Mouse (Mus musculus): ENCODE measurements at regions not wholly inside any gene's neighbourhood (a gene's known extent, or its start where the extent isn't known, plus 50 kb on each side); places are given as distances from the start of the nearest gene placed in this dataset.

GRCm38 (mm10) chr14:54023552-54023951 lies 230.4 kb downstream of the Dad1 start:
- H3K36me3 ChIP-seq (ENCODE audit: control insufficient read depth, insufficient read depth, low read length) = no peaks in the 10 kb centered on the region
- H3K4me1 ChIP-seq (replicated peaks; ENCODE audit: control insufficient read depth, insufficient read depth, low read length) = no peaks in the 10 kb centered on the region
- TF ChIP-seq CTCF (IDR thresholded peaks at IDR 0.05; ENCODE audit: borderline replicate concordance, control insufficient read depth, extremely low read depth, insufficient read depth, low read length, poor library complexity) (no peak), POLR2A (IDR thresholded peaks at IDR 0.05; ENCODE audit: control insufficient read depth, extremely low read depth, insufficient read depth, low read length, poor library complexity) (no peak)
- DNase-seq = no peak
- no peaks in the 10 kb centered on the region for H3K27me3 ChIP-seq (ENCODE audit: control insufficient read depth, insufficient read depth, low read length)
- H3K27ac ChIP-seq (ENCODE audit: control insufficient read depth, insufficient read depth, low read length) = no peak overlapping the region
- no peak overlapping the region for H3K4me3 ChIP-seq (ENCODE audit: control insufficient read depth, insufficient read depth, low read length)
- 93% methylated on average over 4 of the region's 4 CpGs for WGBS

- WGBS = 92% methylated on average over 6 of the region's 6 CpGs
- TF ChIP-seq POLR2A (IDR thresholded peaks at IDR 0.05; ENCODE audit: control insufficient read depth, extremely low read depth, insufficient read depth, low read length, poor library complexity) (no peak), CTCF (IDR thresholded peaks at IDR 0.05; ENCODE audit: borderline replicate concordance, control insufficient read depth, extremely low read depth, insufficient read depth, low read length, poor library complexity) (no peak)
Measured at GRCm38 (mm10) chr14:54021443-54021842, 232.5 kb downstream of the Dad1 start.

GRCm38 (mm10) chr14:54014628-54015027 lies 239.3 kb downstream of the Dad1 start:
- 87% methylated on average over 10 of the region's 10 CpGs for WGBS
- TF ChIP-seq POLR2A (IDR thresholded peaks at IDR 0.05; ENCODE audit: control insufficient read depth, extremely low read depth, insufficient read depth, low read length, poor library complexity) (no peak), CTCF (IDR thresholded peaks at IDR 0.05; ENCODE audit: borderline replicate concordance, control insufficient read depth, extremely low read depth, insufficient read depth, low read length, poor library complexity) (no peak)

More at GRCm38 (mm10) chr14:54021443-54021842, 232.5 kb downstream of the Dad1 start:
- Histone ChIP-seq H3K36me3 (ENCODE audit: control insufficient read depth, insufficient read depth, low read length) (no peaks in the 10 kb centered on the region), H3K4me3 (ENCODE audit: control insufficient read depth, insufficient read depth, low read length) (no peak overlapping the region), H3K4me1 (replicated peaks; ENCODE audit: control insufficient read depth, insufficient read depth, low read length) (no peaks in the 10 kb centered on the region), H3K27ac (ENCODE audit: control insufficient read depth, insufficient read depth, low read length) (no peak overlapping the region), H3K27me3 (ENCODE audit: control insufficient read depth, insufficient read depth, low read length) (no peaks in the 10 kb centered on the region)
- DNase-seq = no peak

GRCm38 (mm10) chr14:54002083-54002482 lies 251.8 kb downstream of the Dad1 start:
- 85% methylated on average over 1 of the region's 1 CpGs for WGBS
- no peaks in the 10 kb centered on the region for H3K4me1 ChIP-seq (replicated peaks; ENCODE audit: control insufficient read depth, insufficient read depth, low read length)
- no peak for TF ChIP-seq POLR2A (IDR thresholded peaks at IDR 0.05; ENCODE audit: control insufficient read depth, extremely low read depth, insufficient read depth, low read length, poor library complexity)
- no peak for TF ChIP-seq CTCF (IDR thresholded peaks at IDR 0.05; ENCODE audit: borderline replicate concordance, control insufficient read depth, extremely low read depth, insufficient read depth, low read length, poor library complexity)

More at GRCm38 (mm10) chr14:54014628-54015027, 239.3 kb downstream of the Dad1 start:
- H3K4me3 ChIP-seq (ENCODE audit: control insufficient read depth, insufficient read depth, low read length) = no peak overlapping the region
- DNase-seq = no peak
- no peaks in the 10 kb centered on the region for H3K4me1 ChIP-seq (replicated peaks; ENCODE audit: control insufficient read depth, insufficient read depth, low read length)
- H3K27me3 ChIP-seq (ENCODE audit: control insufficient read depth, insufficient read depth, low read length) = no peaks in the 10 kb centered on the region
- no peak overlapping the region for H3K27ac ChIP-seq (ENCODE audit: control insufficient read depth, insufficient read depth, low read length)
- no peaks in the 10 kb centered on the region for H3K36me3 ChIP-seq (ENCODE audit: control insufficient read depth, insufficient read depth, low read length)

GRCm38 (mm10) chr14:54000527-54000926 lies 253.4 kb downstream of the Dad1 start:
- Histone ChIP-seq H3K4me3 (ENCODE audit: control insufficient read depth, insufficient read depth, low read length) (no peak overlapping the region), H3K4me1 (replicated peaks; ENCODE audit: control insufficient read depth, insufficient read depth, low read length) (no peaks in the 10 kb centered on the region), H3K27ac (ENCODE audit: control insufficient read depth, insufficient read depth, low read length) (no peak overlapping the region; the same call in 1 of the 2 replicates), H3K36me3 (ENCODE audit: control insufficient read depth, insufficient read depth, low read length) (no peaks in the 10 kb centered on the region), H3K27me3 (ENCODE audit: control insufficient read depth, insufficient read depth, low read length) (no peaks in the 10 kb centered on the region)
- 58% methylated on average over 5 of the region's 5 CpGs for WGBS
- DNase-seq = peak; percentile 23
- TF ChIP-seq POLR2A (IDR thresholded peaks at IDR 0.05; ENCODE audit: control insufficient read depth, extremely low read depth, insufficient read depth, low read length, poor library complexity) (no peak), CTCF (IDR thresholded peaks at IDR 0.05; ENCODE audit: borderline replicate concordance, control insufficient read depth, extremely low read depth, insufficient read depth, low read length, poor library complexity) (no peak)

More at GRCm38 (mm10) chr14:54002083-54002482, 251.8 kb downstream of the Dad1 start:
- Histone ChIP-seq H3K36me3 (ENCODE audit: control insufficient read depth, insufficient read depth, low read length) (no peaks in the 10 kb centered on the region), H3K4me3 (ENCODE audit: control insufficient read depth, insufficient read depth, low read length) (no peak overlapping the region), H3K27me3 (ENCODE audit: control insufficient read depth, insufficient read depth, low read length) (no peaks in the 10 kb centered on the region), H3K27ac (ENCODE audit: control insufficient read depth, insufficient read depth, low read length) (no peak overlapping the region)
- no peak for DNase-seq

GRCm38 (mm10) chr14:53993427-53993826 lies 260.5 kb downstream of the Dad1 start:
- no peaks in the 10 kb centered on the region for H3K36me3 ChIP-seq (ENCODE audit: control insufficient read depth, insufficient read depth, low read length)
- no peak overlapping the region for H3K27ac ChIP-seq (ENCODE audit: control insufficient read depth, insufficient read depth, low read length)
- no peaks in the 10 kb centered on the region for H3K27me3 ChIP-seq (ENCODE audit: control insufficient read depth, insufficient read depth, low read length)
- 40% methylated on average over 2 of the region's 2 CpGs for WGBS
- no peak overlapping the region for H3K4me3 ChIP-seq (ENCODE audit: control insufficient read depth, insufficient read depth, low read length)
- TF ChIP-seq CTCF (IDR thresholded peaks at IDR 0.05; ENCODE audit: borderline replicate concordance, control insufficient read depth, extremely low read depth, insufficient read depth, low read length, poor library complexity) = no peak
- DNase-seq = no peak
- no peaks in the 10 kb centered on the region; the same call in 1 of the 2 replicates for H3K4me1 ChIP-seq (replicated peaks; ENCODE audit: control insufficient read depth, insufficient read depth, low read length)

- no peak overlapping the region for H3K27ac ChIP-seq (ENCODE audit: control insufficient read depth, insufficient read depth, low read length)
- no peak overlapping the region for H3K4me3 ChIP-seq (ENCODE audit: control insufficient read depth, insufficient read depth, low read length)
- no peaks in the 10 kb centered on the region for H3K36me3 ChIP-seq (ENCODE audit: control insufficient read depth, insufficient read depth, low read length)
- no peaks in the 10 kb centered on the region; the same call in 1 of the 2 replicates for H3K4me1 ChIP-seq (replicated peaks; ENCODE audit: control insufficient read depth, insufficient read depth, low read length)
- TF ChIP-seq POLR2A (IDR thresholded peaks at IDR 0.05; ENCODE audit: control insufficient read depth, extremely low read depth, insufficient read depth, low read length, poor library complexity) (no peak), CTCF (IDR thresholded peaks at IDR 0.05; ENCODE audit: borderline replicate concordance, control insufficient read depth, extremely low read depth, insufficient read depth, low read length, poor library complexity) (no peak)
- 86% methylated on average over 11 of the region's 11 CpGs for WGBS
- DNase-seq = no peak
- no peaks in the 10 kb centered on the region for H3K27me3 ChIP-seq (ENCODE audit: control insufficient read depth, insufficient read depth, low read length)
Measured at GRCm38 (mm10) chr14:53992712-53993286, 261.1 kb downstream of the Dad1 start.
